Mouse (Mus musculus) ES-E14 (cell line): ENCODE data around the gene Pofut2.

Experiments
- CHD2 ChIP-seq: IDR thresholded peaks from 2 replicates; pipeline ENCODE4 v1.6.1; 2014; ENCODE audit warnings: mild to moderate bottlenecking, low read depth, low read length, inconsistent platforms
- MAFK ChIP-seq: IDR thresholded peaks from 2 replicates; pipeline ENCODE4 v1.6.1; 2014; ENCODE audit warnings: mild to moderate bottlenecking, low read depth, low read length, inconsistent platforms; ENCODE audit not compliant: insufficient read depth

- TF ChIP-seq MAFK, result no peak
- peak; percentile 12; the same call in 1 of the 2 replicates for TF ChIP-seq CHD2
Measured at GRCm38 (mm10) chr10:77251784-77252539, 7.1 kb upstream of the Pofut2 start.
